Comparison of ENCODE assay signal across 8 mouse cellular contexts in the genomic region with DNA sequence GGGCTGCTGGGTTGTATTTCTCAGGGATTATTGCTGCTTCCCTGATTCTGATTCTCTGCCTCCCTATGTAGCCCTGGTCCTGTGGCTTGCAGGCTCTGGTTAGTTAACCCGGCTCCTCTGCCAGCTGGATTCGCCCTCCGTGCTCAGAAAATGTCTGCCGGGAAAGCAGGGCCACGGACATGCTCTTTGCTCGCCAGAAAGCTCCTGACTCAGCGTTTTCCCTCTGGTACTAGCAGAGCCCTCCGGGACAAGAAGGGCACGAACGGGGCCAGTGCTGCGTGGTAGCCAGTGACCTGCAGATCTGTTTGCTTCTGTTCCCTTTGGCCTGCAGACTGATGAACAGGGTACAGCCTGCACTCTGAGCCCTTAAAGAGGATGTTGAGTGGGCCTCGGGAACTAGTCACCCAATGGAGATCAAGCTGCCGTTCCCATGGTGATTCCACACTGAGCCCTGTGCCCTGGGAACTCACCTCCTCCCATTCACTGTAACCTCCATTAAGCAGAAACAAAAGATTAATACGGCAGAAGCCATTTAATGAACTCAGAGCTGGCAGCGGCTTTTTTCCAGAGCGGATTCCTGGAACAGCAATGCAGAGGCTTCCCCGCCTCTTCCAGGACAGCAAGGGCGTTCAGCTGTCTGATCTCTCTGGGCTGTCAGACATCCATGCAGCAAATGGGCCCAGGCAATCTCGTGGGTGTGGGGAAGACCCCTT.
DNase-seq lines count a peak whose midpoint lies in the region; ATAC-seq lines count a peak whose summit lies in the region.

No protein-coding gene starts in this region.

- H3K36me3 ChIP-seq in lung, embryonic 16.5 days (ENCODE audit: control insufficient read depth, insufficient read depth, low read length): no peaks in the 10 kb centered on the region
- no peaks in the 10 kb centered on the region for H3K36me3 ChIP-seq in embryonic facial prominence, embryonic 11.5 days (replicated peaks; ENCODE audit: control insufficient read depth, insufficient read depth, low read depth, low read length)
- H3K36me3 ChIP-seq in heart, embryonic 10.5 days: no peaks in the 10 kb centered on the region
- no peaks in the 10 kb centered on the region for H3K36me3 ChIP-seq in kidney, embryonic 14.5 days (ENCODE audit: control insufficient read depth, insufficient read depth, low read length)
- no peaks in the 10 kb centered on the region for H3K36me3 ChIP-seq in limb, embryonic 13.5 days

- no peaks in the 10 kb centered on the region for H3K27me3 ChIP-seq in lung, embryonic 16.5 days (ENCODE audit: control insufficient read depth, insufficient read depth, low read depth, low read length)
- no peaks in the 10 kb centered on the region for H3K27me3 ChIP-seq in embryonic facial prominence, embryonic 11.5 days (ENCODE audit: control insufficient read depth, insufficient read depth, low read length)
- H3K27me3 ChIP-seq in heart, embryonic 10.5 days (ENCODE audit: insufficient read depth, poor library complexity, severe bottlenecking): peaks cover 5% of the 10 kb centered on the region; the same call in 1 of the 2 replicates
- H3K27me3 ChIP-seq in kidney, embryonic 14.5 days (ENCODE audit: control insufficient read depth, insufficient read depth, low read length): no peaks in the 10 kb centered on the region
- no peaks in the 10 kb centered on the region for H3K27me3 ChIP-seq in limb, embryonic 13.5 days

- no peaks in the 10 kb centered on the region for H3K9me3 ChIP-seq in lung, embryonic 16.5 days (ENCODE audit: control insufficient read depth, low read length)
- H3K9me3 ChIP-seq in embryonic facial prominence, embryonic 11.5 days (replicated peaks; ENCODE audit: control insufficient read depth, low read length): no peaks in the 10 kb centered on the region
- H3K9me3 ChIP-seq in heart, embryonic 10.5 days: no peaks in the 10 kb centered on the region
- no peaks in the 10 kb centered on the region for H3K9me3 ChIP-seq in kidney, embryonic 14.5 days (ENCODE audit: control insufficient read depth, low read length)
- no peaks in the 10 kb centered on the region for H3K9me3 ChIP-seq in limb, embryonic 13.5 days

- no peak overlapping the region for H3K9ac ChIP-seq in lung, embryonic 16.5 days (ENCODE audit: low read length)
- peak overlapping the region; percentile 48 for H3K9ac ChIP-seq in embryonic facial prominence, embryonic 11.5 days (replicated peaks; ENCODE audit: low read length)
- H3K9ac ChIP-seq in kidney, embryonic 14.5 days (ENCODE audit: low read depth, low read length): peak overlapping the region; percentile 28; the same call in 1 of the 2 replicates
- peak overlapping the region; percentile 39; the same call in 1 of the 2 replicates for H3K9ac ChIP-seq in limb, embryonic 13.5 days

- H3K4me3 ChIP-seq in lung, embryonic 16.5 days (ENCODE audit: low read length): peak overlapping the region; percentile 9; the same call in 1 of the 2 replicates
- H3K4me3 ChIP-seq in embryonic facial prominence, embryonic 11.5 days (ENCODE audit: low read depth, low read length): peak overlapping the region; percentile 14; the same call in 1 of the 2 replicates
- peak overlapping the region; percentile 47 for H3K4me3 ChIP-seq in heart, embryonic 10.5 days
- H3K4me3 ChIP-seq in kidney, embryonic 14.5 days (ENCODE audit: low read length): peak overlapping the region; percentile 27
- H3K4me3 ChIP-seq in limb, embryonic 13.5 days: peak overlapping the region; percentile 2; the same call in 1 of the 2 replicates

- H3K27ac ChIP-seq in lung, embryonic 16.5 days (ENCODE audit: low read length): no peak overlapping the region
- H3K27ac ChIP-seq in embryonic facial prominence, embryonic 11.5 days (replicated peaks; ENCODE audit: low read depth, low read length): peak overlapping the region; percentile 28; the same call in 1 of the 2 replicates
- H3K27ac ChIP-seq in heart, embryonic 10.5 days: peak overlapping the region; percentile 38; the same call in 1 of the 2 replicates
- no peak overlapping the region for H3K27ac ChIP-seq in kidney, embryonic 14.5 days (ENCODE audit: low read depth, low read length)
- H3K27ac ChIP-seq in limb, embryonic 13.5 days: no peak overlapping the region

- WGBS in lung, embryonic 16.5 days: 13% methylated on average over 19 of the region's 19 CpGs
- 13% methylated on average over 19 of the region's 19 CpGs for WGBS in embryonic facial prominence, embryonic 11.5 days
- WGBS in heart, embryonic 10.5 days: 23% methylated on average over 19 of the region's 19 CpGs
- WGBS in kidney, embryonic 14.5 days: 9% methylated on average over 19 of the region's 19 CpGs
- 28% methylated on average over 19 of the region's 19 CpGs for WGBS in limb, embryonic 13.5 days

- no peak for DNase-seq in lung, postnatal 25 days (ENCODE audit: low spot score)
- peak; percentile 53 for DNase-seq in embryonic facial prominence, embryonic 11.5 days (ENCODE audit: low spot score)
- DNase-seq in heart, embryonic 10.5 days (ENCODE audit: low spot score): no peak
- peak; percentile 70 to 85 for DNase-seq in right cerebral cortex, postnatal 10 days (ENCODE audit: low spot score in 2 of 2)
- DNase-seq in thymus, postnatal 14 days: no peak

- peak; percentile 17; the same call in 1 of the 2 replicates for ATAC-seq in lung, embryonic 16.5 days (ENCODE audit: low read depth)
- ATAC-seq in embryonic facial prominence, embryonic 11.5 days (replicated peaks; ENCODE audit: insufficient number of reproducible peaks, low FRiP score, low TSS enrichment, low read depth): peak; percentile 83; the same call in 1 of the 2 replicates
- ATAC-seq in kidney, embryonic 14.5 days (ENCODE audit: low FRiP score, low TSS enrichment): peak; percentile 75
- ATAC-seq in limb, embryonic 13.5 days (ENCODE audit: low FRiP score, low read depth): no peak

- H3K4me2 ChIP-seq in lung, embryonic 16.5 days (ENCODE audit: low read depth, low read length): peak overlapping the region; percentile 45
- peak overlapping the region; percentile 41 for H3K4me2 ChIP-seq in embryonic facial prominence, embryonic 11.5 days (ENCODE audit: low read depth, low read length)
- H3K4me2 ChIP-seq in kidney, embryonic 14.5 days (replicated peaks; ENCODE audit: low read depth, low read length): peak overlapping the region; percentile 46
- peak overlapping the region; percentile 54 for H3K4me2 ChIP-seq in limb, embryonic 13.5 days (replicated peaks)

- H3K4me1 ChIP-seq in lung, embryonic 16.5 days (replicated peaks; ENCODE audit: control insufficient read depth, insufficient read depth, low read length): peaks cover 3% of the 10 kb centered on the region; the same call in 1 of the 2 replicates
- H3K4me1 ChIP-seq in embryonic facial prominence, embryonic 11.5 days (ENCODE audit: control insufficient read depth, insufficient read depth, low read length): no peaks in the 10 kb centered on the region; the same call in 1 of the 2 replicates
- peaks cover 24% of the 10 kb centered on the region for H3K4me1 ChIP-seq in heart, embryonic 10.5 days
- H3K4me1 ChIP-seq in kidney, embryonic 14.5 days (ENCODE audit: control insufficient read depth, insufficient read depth, low read length): peaks cover 12% of the 10 kb centered on the region
- H3K4me1 ChIP-seq in limb, embryonic 13.5 days: peaks cover 12% of the 10 kb centered on the region

Comparison
In these comparisons a context has a peak if more than half of its experiments do, and no peak if none do; other contexts are left out.
1. H3K27ac ChIP-seq: peak in embryonic facial prominence, embryonic 11.5 days (single experiment) and heart, embryonic 10.5 days (single experiment); none in lung, embryonic 16.5 days (single experiment), kidney, embryonic 14.5 days (single experiment) and limb, embryonic 13.5 days (single experiment).
2. DNase-seq: peak in embryonic facial prominence, embryonic 11.5 days (single experiment) and right cerebral cortex, postnatal 10 days (2 of 2); none in lung, postnatal 25 days (single experiment), heart, embryonic 10.5 days (single experiment) and thymus, postnatal 14 days (single experiment).
3. Peak in every context shown above with its lines, with median percentiles within 50 percentile points of each other: H3K4me2 ChIP-seq and H3K4me3 ChIP-seq.